ENCODE assay signal across 10 mouse cellular contexts in the genomic region with DNA sequence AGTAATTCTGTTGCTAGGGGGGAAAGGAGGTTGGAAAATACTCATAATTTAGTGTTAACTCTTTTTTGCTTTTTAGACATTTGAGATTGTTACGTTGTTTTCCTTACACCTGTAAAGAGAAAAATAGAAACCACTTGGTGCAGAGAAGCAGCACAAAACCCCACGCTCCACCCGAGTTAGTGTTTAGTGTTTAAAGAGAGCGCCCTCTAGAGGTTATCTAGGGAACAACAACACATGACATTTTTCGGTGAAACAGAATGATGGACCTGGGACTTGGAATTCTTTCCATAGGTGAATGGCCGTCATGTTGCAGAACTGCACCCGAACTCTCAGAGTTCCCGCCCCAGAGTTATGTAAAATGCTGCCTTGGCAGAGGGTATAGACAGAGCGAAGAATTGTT. TPM values are rescaled to one million over a fixed set of nuclear protein-coding genes. Genes with fewer than 3 reads are reported as not detected.
DNase-seq lines count a peak whose midpoint lies in the region; ATAC-seq lines count a peak whose summit lies in the region.
"Had no signal": no experiment of that assay in that cellular context is flagged by ENCODE, and none has a peak within 500 bp of the region (broad histone marks: within the 10 kb centered on the region; RNA-seq: fewer than 3 reads in every experiment).

No protein-coding gene starts in this region.

- H3K36me3 ChIP-seq in hindbrain, embryonic 11.5 days (ENCODE audit: control insufficient read depth, insufficient read depth, low read length): no peaks in the 10 kb centered on the region
- H3K36me3 ChIP-seq in hindbrain, embryonic 12.5 days: no peaks in the 10 kb centered on the region
- H3K36me3 ChIP-seq in embryonic facial prominence, embryonic 14.5 days (ENCODE audit: control insufficient read depth, insufficient read depth, low read length): no peaks in the 10 kb centered on the region
- no peaks in the 10 kb centered on the region for H3K36me3 ChIP-seq in splenic B cell, adult 2 months (ENCODE audit: control insufficient read depth, insufficient read depth, low read length, poor library complexity, severe bottlenecking)
- H3K36me3 ChIP-seq: embryonic facial prominence, embryonic 13.5 days; limb, embryonic 13.5 days had no signal

- no peak overlapping the region for H3K4me3 ChIP-seq in hindbrain, embryonic 11.5 days (ENCODE audit: low read depth, low read length)
- H3K4me3 ChIP-seq in hindbrain, embryonic 12.5 days: no peak overlapping the region
- H3K4me3 ChIP-seq in embryonic facial prominence, embryonic 14.5 days (ENCODE audit: low read depth, low read length): no peak overlapping the region
- H3K4me3 ChIP-seq: embryonic facial prominence, embryonic 13.5 days; limb, embryonic 13.5 days had no signal

- H3K27ac ChIP-seq in hindbrain, embryonic 11.5 days (ENCODE audit: low read depth, low read length): no peak overlapping the region
- H3K27ac ChIP-seq in hindbrain, embryonic 12.5 days: no peak overlapping the region
- no peak overlapping the region for H3K27ac ChIP-seq in embryonic facial prominence, embryonic 14.5 days (replicated peaks; ENCODE audit: low read depth, low read length)
- H3K27ac ChIP-seq: embryonic facial prominence, embryonic 13.5 days; limb, embryonic 13.5 days had no signal

- DNase-seq in hindbrain, embryonic 11.5 days (ENCODE audit: low spot score): peak; percentile 58
- DNase-seq in CD8-positive naive resting alpha-beta T cell, adult 2 months (ENCODE audit: low read depth in 2 of 2, low spot score in 2 of 2): peak; percentile 52 to 55
- DNase-seq in adrenal gland, postnatal 25 days: peak; percentile 12
- peak; percentile 76 for DNase-seq in embryonic facial prominence, embryonic 14.5 days (ENCODE audit: low spot score)
- peak; percentile 60 to 63 for DNase-seq in left cerebral cortex, postnatal 14 days (ENCODE audit: low spot score in 2 of 2)
- peak; percentile 75 for DNase-seq in splenic B cell, adult 2 months (ENCODE audit: low read depth, low spot score)

- ATAC-seq in hindbrain, embryonic 11.5 days (ENCODE audit: low FRiP score): no peak
- ATAC-seq in hindbrain, embryonic 12.5 days (ENCODE audit: low FRiP score): no peak
- ATAC-seq in embryonic facial prominence, embryonic 14.5 days (ENCODE audit: low read depth): no peak
- no peak for ATAC-seq in megakaryocyte-erythroid progenitor cell, adult 5-6 weeks (replicated peaks; ENCODE audit: low FRiP score, low TSS enrichment, poor library complexity, severe bottlenecking)

- WGBS in hindbrain, embryonic 11.5 days: 30% methylated on average over 9 of the region's 9 CpGs
- 29% methylated on average over 9 of the region's 9 CpGs for WGBS in hindbrain, embryonic 12.5 days
- 29% methylated on average over 9 of the region's 9 CpGs for WGBS in embryonic facial prominence, embryonic 14.5 days

- H3K27me3 ChIP-seq in hindbrain, embryonic 11.5 days (ENCODE audit: control insufficient read depth, insufficient read depth, low read length): no peaks in the 10 kb centered on the region
- H3K27me3 ChIP-seq in hindbrain, embryonic 12.5 days: no peaks in the 10 kb centered on the region; the same call in 1 of the 2 replicates
- no peaks in the 10 kb centered on the region for H3K27me3 ChIP-seq in embryonic facial prominence, embryonic 14.5 days (replicated peaks; ENCODE audit: control insufficient read depth, insufficient read depth, low read length)
- no peaks in the 10 kb centered on the region for H3K27me3 ChIP-seq in splenic B cell, adult 2 months (ENCODE audit: control insufficient read depth, insufficient read depth, low read length, poor library complexity, severe bottlenecking)

- no peaks in the 10 kb centered on the region for H3K4me1 ChIP-seq in hindbrain, embryonic 11.5 days (replicated peaks; ENCODE audit: control insufficient read depth, insufficient read depth, low read length)
- H3K4me1 ChIP-seq in hindbrain, embryonic 12.5 days: no peaks in the 10 kb centered on the region
- no peaks in the 10 kb centered on the region for H3K4me1 ChIP-seq in embryonic facial prominence, embryonic 14.5 days (ENCODE audit: control insufficient read depth, insufficient read depth, low read length)
- H3K4me1 ChIP-seq: embryonic facial prominence, embryonic 13.5 days; limb, embryonic 13.5 days had no signal

- H3K9me3 ChIP-seq in hindbrain, embryonic 11.5 days (ENCODE audit: control insufficient read depth, low read length): no peaks in the 10 kb centered on the region
- H3K9me3 ChIP-seq in hindbrain, embryonic 12.5 days (replicated peaks): no peaks in the 10 kb centered on the region
- H3K9me3 ChIP-seq in embryonic facial prominence, embryonic 14.5 days (ENCODE audit: control insufficient read depth, low read length): no peaks in the 10 kb centered on the region
- H3K9me3 ChIP-seq: embryonic facial prominence, embryonic 13.5 days; limb, embryonic 13.5 days had no signal

- no peak overlapping the region for H3K4me2 ChIP-seq in hindbrain, embryonic 11.5 days (replicated peaks; ENCODE audit: low read depth, low read length)
- no peak overlapping the region for H3K4me2 ChIP-seq in hindbrain, embryonic 12.5 days (replicated peaks)
- H3K4me2 ChIP-seq in embryonic facial prominence, embryonic 14.5 days (ENCODE audit: low read depth, low read length): no peak overlapping the region
- H3K4me2 ChIP-seq: embryonic facial prominence, embryonic 13.5 days; limb, embryonic 13.5 days had no signal

- no peak overlapping the region for H3K9ac ChIP-seq in hindbrain, embryonic 11.5 days (ENCODE audit: low read depth, low read length)
- H3K9ac ChIP-seq in hindbrain, embryonic 12.5 days: no peak overlapping the region
- no peak overlapping the region for H3K9ac ChIP-seq in embryonic facial prominence, embryonic 14.5 days (ENCODE audit: low read depth, low read length)
- H3K9ac ChIP-seq: embryonic facial prominence, embryonic 13.5 days; limb, embryonic 13.5 days had no signal

- intact Hi-C loops in left cerebral cortex, postnatal 14 days (cut with DNase I): loop anchor here (2.0 kb wide), 1 partner anchor 55 kb away; a partner anchor contains a TSS

RNA-seq across cellular contexts. Expression of a gene that starts 13.1 kb away (rescaled TPM):
- polyA plus RNA-seq in hindbrain, embryonic 11.5 days (2014; fragmentation: Nextera tagmentation; extraction: Ambion mirVana): not detected in 2 replicates
- polyA plus RNA-seq in hindbrain, embryonic 12.5 days (2016; fragmentation: Nextera tagmentation; extraction: Ambion mirVana): not detected in 2 replicates
- total RNA-seq in adrenal gland, postnatal 25 days (2021): not detected in 2 replicates
- polyA plus RNA-seq in embryonic facial prominence, embryonic 14.5 days (2014; fragmentation: Nextera tagmentation; extraction: Ambion mirVana): 1.9 and 2.1 TPM in 2 replicates
- total RNA-seq in left cerebral cortex, postnatal 14 days (2021): under 1 TPM; 0.35 to 0.76 TPM
- total RNA-seq in megakaryocyte-erythroid progenitor cell, adult 5-6 weeks (2014; fragmentation: Nextera tagmentation): not detected in 2 replicates
- total RNA-seq in megakaryocyte-erythroid progenitor cell, adult 5-6 weeks (2017): not detected in 2 replicates
- polyA plus RNA-seq: limb, embryonic 13.5 days had no signal

RNA-seq across cellular contexts. Expression of a gene that starts 42.5 kb away (rescaled TPM):
- polyA plus RNA-seq in hindbrain, embryonic 11.5 days (2014; fragmentation: Nextera tagmentation; extraction: Ambion mirVana): 0.18 TPM in 1 of 2 replicates, not detected in the other
- polyA plus RNA-seq in hindbrain, embryonic 12.5 days (2016; fragmentation: Nextera tagmentation; extraction: Ambion mirVana): 0.09 TPM in 1 of 2 replicates, not detected in the other
- 2.1 and 2.7 TPM in 2 replicates for total RNA-seq in adrenal gland, postnatal 25 days (2021)
- polyA plus RNA-seq in embryonic facial prominence, embryonic 14.5 days (2014; fragmentation: Nextera tagmentation; extraction: Ambion mirVana): 1.1 and 2.2 TPM in 2 replicates
- total RNA-seq in left cerebral cortex, postnatal 14 days (2021): not detected
- total RNA-seq in megakaryocyte-erythroid progenitor cell, adult 5-6 weeks (2014; fragmentation: Nextera tagmentation): not detected in 2 replicates
- not detected in 2 replicates for total RNA-seq in megakaryocyte-erythroid progenitor cell, adult 5-6 weeks (2017)

RNA-seq across cellular contexts. Expression of a gene that starts 54.2 kb away (rescaled TPM):
- polyA plus RNA-seq in hindbrain, embryonic 11.5 days (2014; fragmentation: Nextera tagmentation; extraction: Ambion mirVana): 3.5 and 3.7 TPM in 2 replicates
- polyA plus RNA-seq in hindbrain, embryonic 12.5 days (2016; fragmentation: Nextera tagmentation; extraction: Ambion mirVana): 2.2 and 3.3 TPM in 2 replicates
- 1.5 and 1.8 TPM in 2 replicates for total RNA-seq in adrenal gland, postnatal 25 days (2021)
- 5.8 and 6.4 TPM in 2 replicates for polyA plus RNA-seq in embryonic facial prominence, embryonic 14.5 days (2014; fragmentation: Nextera tagmentation; extraction: Ambion mirVana)
- total RNA-seq in left cerebral cortex, postnatal 14 days (2021): under 1 TPM in 1 of 2 experiments, not detected in 1; 0.13 TPM
- total RNA-seq in megakaryocyte-erythroid progenitor cell, adult 5-6 weeks (2014; fragmentation: Nextera tagmentation): 0.48 TPM in 1 of 2 replicates, not detected in the other
- total RNA-seq in megakaryocyte-erythroid progenitor cell, adult 5-6 weeks (2017): 0.11 and 0.42 TPM in 2 replicates

Comparison
In these comparisons a context has a peak if more than half of its experiments do, and no peak if none do; other contexts are left out.
1. DNase-seq: peak in every context shown above with its lines; median percentile 76 in embryonic facial prominence, embryonic 14.5 days; 75 in splenic B cell, adult 2 months; 62 in left cerebral cortex, postnatal 14 days; 58 in hindbrain, embryonic 11.5 days; 54 in CD8-positive naive resting alpha-beta T cell, adult 2 months; 12 in adrenal gland, postnatal 25 days.